ENCODE assay signal across 16 mouse cellular contexts in the genomic region with DNA sequence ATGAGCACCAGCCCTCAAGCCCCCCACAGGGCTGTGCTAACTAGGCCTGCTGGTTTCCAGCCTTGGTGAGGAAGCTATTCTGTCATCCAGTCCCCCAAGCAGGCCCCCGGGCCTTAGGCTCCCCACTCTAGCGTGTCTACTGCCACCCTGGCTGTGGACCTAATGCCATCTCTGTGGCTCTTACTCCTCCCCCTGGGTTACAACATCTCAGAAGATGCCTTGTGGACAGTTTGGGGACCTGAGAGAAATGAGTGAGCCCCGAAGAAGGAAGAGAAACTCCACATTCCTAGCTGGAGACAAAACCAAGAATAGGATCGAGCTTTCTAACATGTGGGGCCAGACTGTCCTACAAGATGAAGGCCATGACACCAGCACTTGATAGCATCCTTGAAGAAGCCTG.
"Had no signal": no experiment of that assay in that cellular context is flagged by ENCODE, and none has a peak within 500 bp of the region (broad histone marks: within the 10 kb centered on the region; RNA-seq: fewer than 3 reads in every experiment).

No protein-coding gene starts in this region.

- H3K36me3 ChIP-seq: stomach, embryonic 15.5 days had no signal

- H3K4me3 ChIP-seq: neural tube, embryonic 12.5 days; neural tube, embryonic 13.5 days; neural tube, embryonic 15.5 days; stomach, embryonic 15.5 days had no signal

- H3K9me3 ChIP-seq: neural tube, embryonic 12.5 days; neural tube, embryonic 13.5 days; neural tube, embryonic 15.5 days; stomach, embryonic 15.5 days had no signal

- H3K27ac ChIP-seq: neural tube, embryonic 12.5 days; neural tube, embryonic 13.5 days; neural tube, embryonic 15.5 days; stomach, embryonic 15.5 days; stomach, postnatal 0 days had no signal

- DNase-seq: retina, postnatal 1 day; right cerebral cortex, adult 18-20 months; right cerebral cortex, postnatal 14 days; right cerebral cortex, postnatal 25 days; spleen, adult 18-20 months; thymus, adult 18-20 months; thymus, adult 2 months; thymus, postnatal 14 days; thymus, postnatal 25 days; thymus, postnatal 36 days; thymus, postnatal 4 days had no signal

- H3K27me3 ChIP-seq: neural tube, embryonic 12.5 days; neural tube, embryonic 13.5 days; neural tube, embryonic 15.5 days; stomach, embryonic 15.5 days had no signal

- H3K4me1 ChIP-seq: neural tube, embryonic 12.5 days had no signal
